Mouse (Mus musculus) lung, postnatal 0 days (tissue): ENCODE results near the gene Vps51. TPM values are rescaled to one million over a fixed set of nuclear protein-coding genes. Genes with fewer than 3 reads are reported as not detected.
A peak's percentile ranks its signal among the peaks of the same experiment; 100 is the strongest.

ENCODE experiments used
- ATAC-seq: fragments of 200-750 bp; cut with Nextera tagmentation; 2 replicates; pipeline ENCODE4 v1.8.0; 2017; ENCODE audit warnings: moderate library complexity
- DNase-seq: peaks from one replicate; pipeline ENCODE4 v3.0.0-alpha.2; 2016; ENCODE audit warnings: low spot score
- H3K27ac ChIP-seq: fragments of 300-500 bp; sonication (generic); 2 replicates; pipeline ENCODE4 v1.5.1; 2014; ENCODE audit warnings: antibody characterized with exemption, mild to moderate bottlenecking, low read length, mixed read lengths
- H3K27me3 ChIP-seq: fragments of 300-500 bp; sonication (generic); replicated peaks from 2 replicates; pipeline ENCODE4 v1.6.1; 2014; ENCODE audit warnings: low read length, mixed read lengths; ENCODE audit not compliant: insufficient read depth
- H3K36me3 ChIP-seq: fragments of 300-500 bp; sonication (generic); 2 replicates; pipeline ENCODE4 v1.6.1; 2014; ENCODE audit warnings: low read length, mixed read lengths; ENCODE audit not compliant: insufficient read depth
- H3K4me1 ChIP-seq: fragments of 300-500 bp; sonication (generic); 2 replicates; pipeline ENCODE4 v1.6.1; 2014; ENCODE audit warnings: antibody characterized with exemption, low read depth, low read length, mixed read lengths; ENCODE audit not compliant: insufficient read depth
- H3K4me2 ChIP-seq: fragments of 300-500 bp; sonication (generic); replicated peaks from 2 replicates; pipeline ENCODE4 v1.6.1; 2014; ENCODE audit warnings: low read depth, mild to moderate bottlenecking, low read length, moderate library complexity, mixed read lengths
- H3K4me3 ChIP-seq: fragments of 300-500 bp; sonication (generic); 2 replicates; pipeline ENCODE4 v1.5.1; 2014; ENCODE audit warnings: low read depth, low read length
- H3K9ac ChIP-seq: fragments of 300-500 bp; sonication (generic); replicated peaks from 2 replicates; pipeline ENCODE4 v1.6.1; 2014; ENCODE audit warnings: low read depth, mild to moderate bottlenecking
- H3K9me3 ChIP-seq: fragments of 300-500 bp; sonication (generic); 2 replicates; pipeline ENCODE4 v1.6.1; 2016; ENCODE audit warnings: low read length, mixed read lengths
- CTCF ChIP-seq: IDR thresholded peaks from 2 replicates; pipeline ENCODE4 v1.5.1; 2016; ENCODE audit warnings: antibody characterized with exemption, mild to moderate bottlenecking
- EP300 ChIP-seq: IDR thresholded peaks from 2 replicates; pipeline ENCODE4 v1.6.1; 2016; ENCODE audit warnings: antibody characterized with exemption, mild to moderate bottlenecking, control low read depth
- WGBS: fragments of 180-500 bp; shearing (Covaris S2); extraction: QIAGEN DNeasy Blood & Tissue Kit; methylation state at CpG from one replicate; pipeline ENCODE4 v1.1.7; 2014; 5-methylcytosine and 5-hydroxymethylcytosine counted together
- polyA plus RNA-seq: library from polyadenylated mRNA; unstranded; fragments of >200 nt; fragmentation: Nextera tagmentation; extraction: Ambion mirVana; gene quantifications from 2 replicates; pipeline ENCODE4 v1.2.1, GENCODE M21; 2015

Gene Vps51
- polyA plus RNA-seq, 1 experiment from 2014 or later, result 52.7 TPM

DNA sequence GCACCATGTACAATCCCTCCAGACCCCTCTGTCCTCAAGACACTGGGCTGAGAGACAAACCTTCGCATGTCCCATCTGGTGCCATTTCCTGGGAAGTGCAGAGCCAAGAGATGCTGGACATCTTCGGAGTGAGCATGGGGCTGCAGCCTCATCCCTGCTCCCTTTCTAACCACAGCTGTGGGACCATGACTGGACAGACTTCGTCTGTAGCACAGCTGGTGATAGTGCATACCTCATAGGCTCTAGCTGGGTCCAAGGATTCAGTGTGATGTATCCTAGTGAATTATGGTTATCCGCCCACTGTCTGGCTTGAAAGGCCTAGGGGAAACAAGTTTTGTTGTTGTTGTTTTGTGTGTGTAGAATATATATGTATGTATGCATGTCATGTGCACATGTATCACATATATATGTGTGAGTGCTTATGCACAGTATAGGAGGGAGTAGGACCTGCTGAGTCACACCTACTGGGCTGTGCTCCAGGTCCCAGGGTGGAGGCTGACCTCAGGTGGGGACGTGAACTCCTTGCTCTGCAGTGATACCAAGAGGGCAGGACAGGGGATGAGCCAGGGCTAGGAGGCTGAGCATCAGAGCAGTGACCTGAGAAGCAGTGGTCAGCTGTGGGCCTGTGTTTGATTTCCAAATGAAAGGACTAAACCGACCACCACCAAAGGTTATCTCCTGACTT lies 25.3 kb upstream of the Vps51 start:
- no peaks in the 10 kb centered on the region for H3K27me3 ChIP-seq
- WGBS, result 78% methylated on average over 6 of the region's 6 CpGs
- no peak overlapping the region for H3K9ac ChIP-seq
- no peaks in the 10 kb centered on the region for H3K9me3 ChIP-seq
- no peak overlapping the region for H3K4me3 ChIP-seq
- DNase-seq (no peak), ATAC-seq (no peak)
- no peak overlapping the region for H3K27ac ChIP-seq
- TF ChIP-seq EP300, result no peak
- TF ChIP-seq CTCF, result no peak
- no peaks in the 10 kb centered on the region for H3K36me3 ChIP-seq
- no peaks in the 10 kb centered on the region for H3K4me1 ChIP-seq
- H3K4me2 ChIP-seq, result no peak overlapping the region

GRCm38 (mm10) chr19:6101186-6101585 lies 24.2 kb upstream of the Vps51 start:
- no peaks in the 10 kb centered on the region for H3K27me3 ChIP-seq
- H3K4me3 ChIP-seq, result no peak overlapping the region
- H3K9ac ChIP-seq, result no peak overlapping the region
- H3K36me3 ChIP-seq, result no peaks in the 10 kb centered on the region
- TF ChIP-seq EP300 (no peak), CTCF (no peak)
- no peaks in the 10 kb centered on the region for H3K4me1 ChIP-seq
- H3K4me2 ChIP-seq, result no peak overlapping the region
- ATAC-seq (no peak), DNase-seq (peak; percentile 14)
- 56% methylated on average over 6 of the region's 6 CpGs for WGBS
- H3K9me3 ChIP-seq, result no peaks in the 10 kb centered on the region
- H3K27ac ChIP-seq, result no peak overlapping the region

- WGBS, result 88% methylated on average over 3 of the region's 3 CpGs
- no peaks in the 10 kb centered on the region for H3K27me3 ChIP-seq
- no peak overlapping the region for H3K4me3 ChIP-seq
- no peak overlapping the region for H3K4me2 ChIP-seq
- TF ChIP-seq CTCF (no peak), EP300 (no peak)
- H3K4me1 ChIP-seq, result no peaks in the 10 kb centered on the region
- DNase-seq (no peak), ATAC-seq (no peak)
- no peak overlapping the region for H3K27ac ChIP-seq
- H3K9me3 ChIP-seq, result no peaks in the 10 kb centered on the region
- H3K36me3 ChIP-seq, result no peaks in the 10 kb centered on the region
- no peak overlapping the region for H3K9ac ChIP-seq
Observed at GRCm38 (mm10) chr19:6097847-6098246, 20.8 kb upstream of the Vps51 start.

GRCm38 (mm10) chr19:6094119-6094518 lies 17.1 kb upstream of the Vps51 start, which contains the start of gene AC131692.1:
Gene AC131692.1 (plus strand): TSS chr19:6094419.
- no peaks in the 10 kb centered on the region for H3K4me1 ChIP-seq
- no peak for ATAC-seq
- TF ChIP-seq CTCF (no peak), EP300 (no peak)
- no peak within 1 kb of the TSS for H3K9ac ChIP-seq
- 82% methylated on average over 7 of the region's 7 CpGs for WGBS
- no peak within 1 kb of the TSS for H3K27ac ChIP-seq
- H3K4me2 ChIP-seq, result no peak within 1 kb of the TSS
- H3K36me3 ChIP-seq, result 0 out of 2 replicates have a peak, but pooled peaks cover 3% of the 10 kb centered on the region
- no peak within 1 kb of the TSS for H3K4me3 ChIP-seq
- no peaks in the 10 kb centered on the region for H3K27me3 ChIP-seq
- DNase-seq, result no peak
- H3K9me3 ChIP-seq, result no peaks in the 10 kb centered on the region

DNA sequence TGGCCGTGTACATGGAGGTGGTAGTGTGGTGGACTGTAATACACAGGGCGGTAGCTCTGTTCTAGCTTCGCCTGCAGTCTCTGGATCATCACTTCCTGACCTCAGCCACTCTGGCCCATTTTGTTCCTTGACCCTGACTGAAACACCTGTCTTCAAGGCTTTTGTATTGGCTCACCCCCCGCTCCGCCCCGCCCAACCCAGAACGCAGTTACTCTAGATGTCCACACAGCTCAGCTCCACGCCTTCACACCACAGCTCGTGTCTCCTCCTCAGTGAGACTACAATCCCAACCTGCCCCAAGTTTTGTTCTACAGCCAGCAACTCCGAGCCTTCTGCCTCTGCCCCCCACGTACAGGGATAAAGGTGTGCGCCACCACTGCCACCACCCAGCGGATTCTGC lies 11.8 kb upstream of the Vps51 start:
- H3K9me3 ChIP-seq, result no peaks in the 10 kb centered on the region
- H3K27me3 ChIP-seq, result no peaks in the 10 kb centered on the region
- 0 out of 2 replicates have a peak, but pooled peaks cover 5% of the 10 kb centered on the region for H3K4me1 ChIP-seq
- no peak overlapping the region for H3K27ac ChIP-seq
- H3K4me2 ChIP-seq, result no peak overlapping the region
- ATAC-seq (no peak), DNase-seq (no peak)
- 0 out of 2 replicates have a peak, but pooled peaks cover 3% of the 10 kb centered on the region for H3K36me3 ChIP-seq
- 91% methylated on average over 13 of the region's 13 CpGs for WGBS
- H3K4me3 ChIP-seq, result no peak overlapping the region
- H3K9ac ChIP-seq, result no peak overlapping the region
- TF ChIP-seq EP300, result no peak
- no peak for TF ChIP-seq CTCF

DNA sequence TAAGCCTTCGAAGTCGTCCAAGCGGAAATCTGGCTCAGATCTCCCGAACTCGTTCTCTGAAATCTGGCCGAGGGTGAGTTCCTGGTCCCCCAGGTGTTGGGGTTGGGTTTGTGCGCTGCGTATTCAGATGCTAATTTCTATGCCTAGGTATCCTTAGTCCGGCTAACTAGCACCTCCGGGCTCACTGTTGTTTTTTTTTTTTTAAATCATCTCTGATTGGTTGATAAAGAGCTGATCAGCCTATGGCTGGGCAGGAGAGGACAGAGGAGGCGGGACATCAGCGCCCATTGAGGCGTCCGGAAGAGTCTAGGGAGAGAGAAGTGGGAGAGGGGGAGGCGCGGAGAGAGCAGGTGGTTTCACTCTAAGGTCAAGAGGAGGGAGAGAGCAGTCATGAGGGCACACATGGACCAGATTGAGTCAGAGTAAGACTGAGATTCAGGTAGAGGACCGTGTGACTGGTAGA lies 8.4 kb upstream of the Vps51 start:
- Histone ChIP-seq H3K4me2 (peak overlapping the region; percentile 94), H3K36me3 (peaks cover 15% of the 10 kb centered on the region; the same call in 1 of the 2 replicates), H3K4me1 (0 out of 2 replicates have a peak, but pooled peaks cover 6% of the 10 kb centered on the region), H3K9ac (peak overlapping the region; percentile 34; the same call in 1 of the 2 replicates), H3K27me3 (no peaks in the 10 kb centered on the region), H3K27ac (no peak overlapping the region), H3K9me3 (no peaks in the 10 kb centered on the region), H3K4me3 (peak overlapping the region; percentile 62)
- 1% methylated on average over 17 of the region's 17 CpGs for WGBS
- TF ChIP-seq EP300, result no peak
- no peak for TF ChIP-seq CTCF
- ATAC-seq, result peak; percentile 60
- peak; percentile 84 for DNase-seq
